Mouse (Mus musculus): Measurements from ENCODE around the gene Ppox. TPM values are rescaled to one million over a fixed set of nuclear protein-coding genes. Genes with fewer than 3 reads are reported as not detected.

The Ppox gene
- polyA plus RNA-seq, 2 experiments from 2014 or later, result 53.6 to 58.0 TPM

DNA sequence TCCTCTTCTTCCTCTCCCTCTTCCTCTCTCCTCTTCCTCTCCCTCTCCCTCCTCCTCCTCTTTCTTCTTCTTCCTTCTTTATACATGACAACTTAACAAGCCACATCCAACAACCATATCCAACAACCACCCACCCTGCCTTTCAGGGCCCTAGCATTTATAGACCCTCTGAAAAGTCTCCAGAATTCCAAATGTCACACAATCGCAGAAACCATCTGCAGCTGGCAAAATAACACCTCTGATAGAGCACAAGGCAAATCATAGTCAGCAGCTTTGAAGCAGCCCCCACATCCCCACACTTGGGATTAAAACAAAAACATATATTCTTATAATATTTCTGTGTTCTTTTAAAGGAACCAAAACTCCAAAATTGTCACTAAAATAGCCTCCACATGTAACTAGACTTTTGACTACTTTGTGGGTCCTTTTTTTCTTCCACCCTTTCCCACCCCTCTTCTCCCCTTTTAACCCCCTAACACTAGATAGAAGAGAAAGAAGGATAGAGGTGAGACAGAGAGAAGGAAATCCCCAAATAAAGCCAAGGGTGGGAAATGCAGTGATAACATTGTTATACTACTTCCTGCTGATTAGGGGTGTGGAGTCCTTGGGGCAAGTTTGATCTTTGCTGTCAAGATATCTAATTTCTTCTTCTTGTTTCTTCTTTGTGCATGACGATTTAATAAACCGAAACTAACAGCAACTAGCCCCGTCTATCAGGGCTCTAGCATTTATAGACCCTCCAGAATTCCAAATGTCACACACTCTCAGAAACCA lies 14.8 kb downstream of the Ppox start:
- no peak for ATAC-seq

DNA sequence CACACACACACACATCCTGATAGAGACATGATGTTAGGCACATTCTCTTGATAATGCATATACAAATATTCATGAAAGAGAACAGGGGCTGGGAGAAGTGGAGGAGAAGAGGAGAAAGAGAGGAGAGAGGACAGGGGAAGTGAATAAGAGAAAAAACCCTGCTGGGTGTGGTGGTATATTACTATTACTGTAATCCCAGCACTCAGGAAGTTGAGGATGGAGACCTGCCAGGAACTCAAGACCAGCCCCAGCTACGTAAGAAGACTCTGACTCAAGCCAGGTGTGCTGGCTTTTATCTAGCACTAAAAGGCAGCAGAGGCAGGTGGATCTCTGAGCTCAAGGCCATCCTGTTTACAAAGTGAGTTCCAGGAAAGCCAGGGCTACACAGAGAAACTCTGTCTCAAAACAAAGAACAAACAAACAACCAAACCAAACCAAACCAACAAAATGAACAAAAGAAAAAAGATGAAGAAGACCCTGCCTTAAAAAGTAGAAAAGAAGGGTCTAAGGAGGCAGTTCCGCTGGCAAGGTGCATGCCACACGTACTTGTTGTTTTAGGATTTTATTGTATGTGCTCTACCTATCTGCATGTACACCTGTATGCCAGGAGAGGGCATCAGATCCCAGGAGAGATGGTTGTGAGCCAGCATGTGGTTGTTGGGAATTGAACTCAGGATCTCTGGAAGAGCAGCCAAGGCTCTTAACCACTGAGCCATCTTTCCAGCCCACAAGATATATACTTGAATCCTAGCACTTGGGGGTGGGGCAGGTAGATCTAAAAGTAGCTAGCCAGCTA lies 17.1 kb downstream of the Ppox start:
- no peak for ATAC-seq

DNA sequence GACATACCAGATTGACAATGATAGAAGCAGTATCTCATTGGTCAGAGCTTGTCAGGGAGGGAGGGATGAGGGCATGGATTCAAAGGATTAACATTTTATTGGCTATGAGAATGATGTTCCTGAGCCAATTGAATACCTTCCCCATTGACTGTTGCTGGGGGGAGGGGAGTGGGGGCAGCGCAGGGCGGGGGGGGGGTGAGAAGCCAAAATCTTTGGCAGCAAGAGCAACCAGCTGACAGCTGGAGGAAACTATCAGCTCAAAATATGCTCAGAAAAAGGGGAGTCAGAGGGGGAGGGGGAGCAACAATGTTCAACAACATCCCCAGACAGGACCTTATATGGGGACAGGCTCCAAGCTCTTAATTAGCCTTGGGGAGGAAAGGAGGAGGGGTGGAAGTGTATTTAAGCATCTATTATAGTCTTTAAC lies 17.8 kb downstream of the Ppox start:
- no peak for ATAC-seq

DNA sequence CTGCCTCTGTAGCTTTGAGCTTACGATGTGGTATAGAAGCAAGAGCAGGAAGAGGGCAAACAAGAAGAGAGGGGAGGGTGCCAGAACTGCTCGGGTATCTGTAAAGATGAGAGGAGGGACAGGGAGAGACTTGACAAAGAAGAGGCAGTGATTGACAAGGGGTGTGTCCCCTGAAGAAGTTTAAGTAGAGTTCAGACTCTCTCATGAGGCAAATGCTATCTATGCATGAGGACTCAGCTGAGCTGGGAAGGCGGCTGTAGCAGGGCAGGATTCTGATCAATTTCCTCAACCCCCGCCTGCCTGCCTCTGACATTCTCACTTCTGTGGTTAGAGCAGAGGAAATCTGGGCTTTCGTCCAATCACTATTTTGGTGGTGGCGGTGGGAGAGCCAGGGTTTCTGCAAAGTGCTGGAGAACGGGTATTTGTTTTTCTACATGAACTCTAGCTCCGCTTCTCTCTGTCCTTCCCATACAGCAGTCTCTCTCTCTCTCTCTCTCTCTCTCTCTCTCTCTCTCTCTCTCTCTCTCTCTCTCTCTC lies 18.3 kb downstream of the Ppox start:
- peak; percentile 64 for ATAC-seq

DNA sequence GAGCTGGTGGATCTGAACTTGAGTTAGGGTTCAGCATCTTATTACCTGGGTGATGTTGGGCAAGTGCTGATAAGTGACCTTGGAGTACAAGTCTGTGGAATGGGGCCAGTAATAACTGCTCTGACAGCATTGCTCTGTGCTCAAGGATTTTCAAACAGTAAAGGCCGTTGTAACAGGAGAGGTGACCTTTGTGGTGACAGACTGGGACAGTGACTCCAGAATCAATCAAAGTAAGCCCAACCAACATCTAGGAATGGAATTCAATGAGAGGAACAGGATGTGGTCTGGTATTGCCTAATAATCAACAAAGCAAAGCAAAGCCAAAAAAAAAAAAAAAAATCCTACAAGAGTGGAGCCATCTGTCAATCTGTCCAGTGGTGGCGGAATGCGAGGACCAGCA lies 20.7 kb downstream of the Ppox start:
- no peak for ATAC-seq

DNA sequence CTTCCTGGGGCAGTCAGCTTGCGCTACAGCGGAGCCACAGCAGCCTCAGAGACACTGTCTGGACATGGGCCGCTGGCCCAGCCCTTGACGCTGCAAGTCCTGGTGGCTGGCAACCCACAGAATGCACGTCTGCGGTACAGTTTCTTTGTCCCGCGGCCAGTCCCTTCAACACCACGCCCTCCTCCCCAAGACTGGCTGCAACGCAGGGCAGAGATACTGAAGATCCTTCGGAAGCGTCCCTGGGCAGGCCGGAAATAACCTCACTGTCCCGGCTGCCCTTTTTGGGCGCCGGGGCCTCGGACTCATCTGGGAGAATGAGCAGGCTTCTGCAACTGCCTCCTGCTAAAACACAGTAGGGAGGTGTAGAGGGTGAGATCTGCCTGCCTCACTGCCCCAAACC lies 22.1 kb downstream of the Ppox start:
- no peak for ATAC-seq

DNA sequence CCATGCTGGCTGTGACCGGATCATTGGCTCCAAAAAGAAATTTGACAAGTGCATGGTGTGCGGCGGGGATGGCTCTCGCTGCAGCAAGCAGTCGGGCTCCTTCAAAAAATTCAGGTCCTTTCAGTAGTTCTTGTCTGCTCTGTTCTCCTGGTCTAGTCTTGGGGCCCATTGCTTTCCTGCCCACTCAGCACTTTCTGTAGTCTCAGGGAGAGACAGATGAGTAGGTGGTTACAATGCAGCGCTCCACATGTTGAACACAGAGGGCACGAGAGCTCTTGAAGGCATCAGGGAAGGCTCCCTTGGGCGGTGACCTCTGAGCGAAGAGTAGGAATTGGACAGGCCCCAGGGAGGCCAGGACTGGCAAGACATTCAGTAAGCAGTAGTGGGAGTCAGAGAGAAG lies 23.2 kb downstream of the Ppox start:
- ATAC-seq, result no peak

DNA sequence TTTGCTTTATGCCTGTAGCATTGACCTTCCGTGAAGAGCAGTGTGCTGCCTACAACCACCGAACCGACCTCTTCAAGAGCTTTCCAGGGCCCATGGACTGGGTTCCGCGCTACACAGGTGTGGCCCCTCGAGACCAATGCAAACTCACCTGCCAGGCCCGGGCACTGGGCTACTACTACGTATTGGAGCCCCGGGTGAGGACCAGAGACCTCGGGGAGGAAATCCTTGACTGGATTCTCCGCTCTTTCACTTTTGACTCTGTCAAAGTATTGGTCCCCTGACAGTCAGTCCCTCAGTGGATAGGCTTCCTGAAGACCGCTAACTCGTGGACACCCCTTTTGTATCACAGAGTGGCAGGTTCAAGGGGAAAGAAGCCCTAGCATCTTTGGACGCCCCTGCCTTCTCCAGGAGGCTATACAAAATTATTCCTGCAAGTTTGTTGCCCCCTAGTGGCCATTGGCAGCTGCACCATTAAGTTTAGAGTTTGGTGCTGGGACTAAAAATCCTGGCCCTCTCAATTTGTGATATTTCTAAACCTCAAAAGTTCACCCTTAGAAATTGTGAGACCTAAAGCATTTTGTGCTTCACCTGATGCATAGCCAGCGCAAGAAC lies 23.9 kb downstream of the Ppox start:
- peak; percentile 73 for ATAC-seq

DNA sequence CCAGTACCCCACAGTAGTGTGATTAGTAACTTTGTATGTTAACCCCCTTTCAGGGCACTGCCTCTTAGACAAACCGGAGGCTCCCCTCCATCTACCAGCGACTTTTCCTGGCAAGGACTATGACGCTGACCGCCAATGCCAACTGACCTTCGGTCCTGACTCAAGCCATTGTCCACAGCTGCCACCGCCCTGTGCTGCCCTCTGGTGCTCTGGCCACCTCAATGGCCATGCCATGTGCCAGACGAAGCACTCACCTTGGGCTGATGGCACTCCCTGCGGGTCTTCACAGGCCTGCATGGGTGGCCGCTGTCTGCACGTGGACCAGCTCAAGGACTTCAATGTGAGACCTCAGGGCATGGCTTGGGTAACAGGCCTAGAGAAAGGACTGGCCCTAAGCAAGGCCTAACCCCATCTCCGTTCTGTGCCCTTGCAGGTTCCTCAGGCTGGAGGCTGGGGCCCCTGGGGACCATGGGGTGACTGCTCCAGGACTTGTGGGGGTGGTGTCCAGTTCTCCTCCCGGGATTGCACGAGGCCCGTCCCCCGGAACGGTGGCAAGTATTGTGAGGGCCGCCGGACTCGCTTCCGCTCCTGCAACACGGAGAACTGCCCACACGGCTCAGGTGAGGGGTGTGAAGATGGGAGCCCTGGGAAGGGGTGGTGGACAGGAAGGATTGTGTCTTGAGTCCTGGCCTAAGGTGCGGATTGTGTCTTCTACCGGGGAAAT lies 24.7 kb downstream of the Ppox start:
- ATAC-seq, result no peak

DNA sequence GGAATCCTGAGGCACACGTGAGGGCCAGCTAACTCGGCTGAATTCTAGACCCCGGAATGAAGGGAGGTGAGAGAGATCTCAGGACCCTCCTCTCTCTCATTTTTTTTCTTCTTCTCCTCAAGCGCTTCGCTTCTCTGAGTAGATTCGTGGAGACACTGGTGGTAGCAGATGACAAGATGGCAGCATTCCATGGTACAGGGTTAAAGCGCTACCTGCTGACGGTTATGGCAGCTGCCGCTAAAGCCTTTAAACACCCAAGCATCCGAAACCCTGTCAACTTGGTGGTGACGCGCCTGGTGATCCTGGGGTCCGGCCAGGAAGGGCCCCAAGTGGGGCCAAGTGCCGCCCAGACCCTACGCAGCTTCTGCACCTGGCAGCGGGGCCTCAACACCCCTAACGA lies 28.6 kb downstream of the Ppox start:
- ATAC-seq, result no peak

DNA sequence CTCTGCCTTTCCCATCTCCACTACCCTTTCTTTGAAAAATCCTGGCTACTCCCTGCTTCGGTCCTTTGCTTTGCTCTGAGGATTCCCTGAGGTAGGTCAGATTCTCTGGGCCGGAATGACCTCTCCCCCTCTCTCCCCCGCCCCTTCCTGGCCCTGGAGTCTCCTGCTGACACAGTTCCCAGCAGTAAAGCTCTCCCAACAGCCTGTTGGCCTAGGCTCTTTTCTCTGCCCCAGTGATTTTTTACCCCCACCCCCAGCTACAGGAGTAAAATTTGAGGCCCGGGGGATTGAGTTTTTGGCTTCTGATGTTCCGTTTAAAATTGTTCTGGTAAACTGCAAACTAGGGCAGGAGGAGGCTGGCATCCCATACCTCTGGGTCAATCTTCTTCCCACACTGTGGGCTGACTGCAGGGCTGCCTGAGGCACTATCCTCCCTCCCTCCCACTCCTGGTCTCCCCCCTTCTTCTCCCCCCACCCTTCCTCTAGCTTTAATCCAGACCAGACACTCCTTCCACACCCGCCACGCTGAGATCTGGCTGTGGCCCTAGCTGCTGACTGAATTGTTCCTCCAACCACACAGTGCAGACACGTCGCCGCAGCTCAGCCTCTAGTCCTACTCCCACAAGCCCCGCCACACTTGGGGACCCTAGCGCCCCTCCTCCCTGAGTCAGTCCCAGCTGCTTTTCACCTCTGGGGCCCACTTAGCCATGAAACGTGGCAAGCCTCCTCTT lies 29.2 kb downstream of the Ppox start:
- no peak for ATAC-seq

DNA sequence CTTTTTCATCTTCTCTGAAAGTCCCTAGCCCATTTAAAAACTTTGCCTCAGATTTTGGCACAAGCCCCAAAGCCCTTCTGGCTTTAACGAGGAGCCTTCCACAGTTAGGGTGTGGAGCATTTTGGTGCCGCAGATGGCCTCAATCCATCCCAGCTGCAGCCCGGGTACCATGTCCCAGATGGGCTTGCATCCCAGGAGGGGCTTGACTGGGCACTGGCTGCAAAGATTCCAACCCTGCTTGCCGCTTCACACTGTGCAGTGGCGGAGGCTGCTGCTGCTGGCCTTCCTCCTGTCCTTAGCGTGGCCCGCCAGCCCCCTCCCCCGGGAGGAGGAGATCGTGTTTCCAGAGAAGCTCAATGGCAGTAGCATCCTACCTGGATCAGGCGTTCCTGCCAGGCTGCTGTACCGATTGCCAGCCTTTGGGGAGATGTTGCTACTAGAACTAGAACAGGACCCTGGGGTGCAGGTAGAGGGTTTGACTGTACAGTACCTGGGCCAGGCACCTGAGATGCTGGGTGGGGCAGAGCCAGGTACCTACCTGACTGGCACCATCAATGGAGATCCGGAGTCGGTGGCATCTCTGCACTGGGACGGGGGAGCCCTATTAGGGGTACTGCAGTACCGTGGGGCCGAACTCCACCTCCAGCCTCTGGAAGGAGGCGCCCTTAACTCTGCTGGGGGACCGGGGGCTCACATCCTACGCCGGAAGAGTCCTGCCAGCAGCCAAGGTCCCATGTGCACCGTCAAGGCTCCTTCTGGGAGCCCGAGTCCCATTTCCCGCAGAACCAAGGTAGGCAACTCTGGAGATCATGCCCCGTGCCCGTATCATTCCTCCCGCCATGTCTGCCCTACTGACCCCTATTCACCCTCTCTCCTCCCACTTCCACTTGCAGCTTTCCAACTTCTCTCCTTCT lies 30.0 kb downstream of the Ppox start, which contains the start of gene Ndufs2:
Gene Ndufs2, minus strand, starts transcription at position 709 of the 914 bp plus-strand sequence.
- no peak for ATAC-seq

DNA sequence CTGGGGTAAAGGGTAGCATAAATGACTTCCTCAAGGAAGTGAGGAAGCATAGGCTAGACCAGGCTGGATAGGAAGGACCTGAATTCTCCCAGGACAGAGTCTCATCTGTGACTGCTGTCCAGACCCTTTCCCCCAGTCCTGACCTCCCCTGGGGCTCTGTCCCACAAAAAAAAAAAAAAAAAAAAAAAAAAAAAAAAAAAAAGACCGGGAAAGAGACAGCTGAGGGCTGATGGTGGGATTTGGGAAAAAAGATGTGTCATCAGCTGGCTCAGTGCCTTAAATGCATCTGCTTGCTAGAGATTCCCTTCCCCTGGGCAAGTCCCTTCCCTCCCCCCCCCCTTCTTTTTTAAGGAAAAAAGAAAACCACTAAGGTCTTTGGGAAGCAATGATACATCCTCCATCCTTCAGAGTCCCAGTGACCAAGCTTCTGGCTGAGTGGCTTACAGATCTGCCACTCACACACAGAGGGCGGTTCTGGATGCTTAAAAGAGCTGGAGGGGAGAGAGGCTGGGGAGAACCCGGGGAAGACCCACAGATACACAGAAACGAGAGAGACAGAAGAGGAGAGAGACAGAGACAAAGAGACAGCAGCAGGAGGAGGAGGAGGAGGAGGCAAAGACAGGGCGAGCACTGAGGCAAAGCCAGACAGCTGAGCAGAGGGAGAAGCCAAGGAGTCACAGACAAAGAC lies 30.9 kb downstream of the Ppox start, which contains the start of gene Adamts4:
Gene Adamts4, plus strand, starts transcription at position 509 of the 688 bp plus-strand sequence.
- no peak for ATAC-seq

DNA sequence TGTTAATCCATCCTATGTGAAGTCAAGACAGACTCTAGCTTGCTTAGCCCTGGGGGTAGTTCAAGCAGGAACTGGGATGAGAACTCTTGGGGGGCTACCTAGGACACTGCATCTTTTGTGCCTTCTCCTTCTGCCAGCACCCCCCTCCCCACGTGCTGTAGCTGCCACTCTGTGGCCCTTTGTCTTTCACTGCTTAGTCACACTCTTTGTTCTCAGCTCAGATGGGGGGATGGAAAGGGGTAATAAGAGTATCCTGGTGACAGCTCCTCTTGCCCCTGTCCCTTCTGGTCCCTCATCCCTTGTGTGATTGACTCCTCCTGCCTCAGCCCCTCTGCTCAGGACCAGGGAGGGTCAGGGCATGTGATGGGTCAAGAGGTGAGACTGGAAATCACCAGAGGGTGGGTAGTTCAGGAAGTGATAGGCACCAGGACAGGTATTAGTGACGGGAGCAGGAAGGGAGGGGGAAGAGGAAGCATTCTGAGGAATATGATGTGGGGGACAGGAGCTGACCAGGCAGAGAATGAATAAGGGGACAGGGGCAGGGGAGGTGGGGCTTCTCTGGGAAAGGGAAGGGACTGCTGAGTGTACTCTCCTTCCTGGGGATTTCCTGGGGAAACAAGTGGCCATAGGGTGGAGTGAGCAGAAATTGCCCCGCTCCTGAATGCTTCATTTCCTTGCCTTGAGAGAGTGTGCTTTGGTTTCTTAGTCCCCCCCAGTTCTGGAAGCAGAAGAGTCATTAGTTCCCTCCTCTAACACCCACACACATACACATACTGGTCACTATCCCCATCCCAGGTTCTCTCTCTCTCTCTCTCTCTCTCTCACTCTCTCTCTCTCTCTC lies 32.4 kb downstream of the Ppox start:
- no peak for ATAC-seq

DNA sequence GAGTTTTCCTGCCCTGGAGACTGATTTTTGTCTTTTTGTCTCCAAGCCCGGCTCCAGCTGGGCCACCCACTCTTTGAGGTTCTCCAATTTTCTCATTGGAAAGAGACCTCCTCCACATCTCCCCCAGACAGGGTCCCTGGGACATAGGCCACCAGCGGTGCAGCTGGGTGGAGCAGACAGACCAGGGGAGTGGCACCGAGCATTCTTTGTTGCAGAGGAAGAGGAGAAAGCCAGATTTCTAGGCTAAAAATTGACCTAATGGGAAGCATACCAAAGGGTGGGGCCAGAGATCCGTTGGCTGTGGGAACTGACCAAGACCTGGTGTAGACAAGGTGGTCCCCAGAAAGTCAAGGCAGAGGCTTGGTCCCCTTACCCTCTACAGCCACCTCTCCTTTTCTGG lies 33.1 kb downstream of the Ppox start:
- ATAC-seq, result no peak

DNA sequence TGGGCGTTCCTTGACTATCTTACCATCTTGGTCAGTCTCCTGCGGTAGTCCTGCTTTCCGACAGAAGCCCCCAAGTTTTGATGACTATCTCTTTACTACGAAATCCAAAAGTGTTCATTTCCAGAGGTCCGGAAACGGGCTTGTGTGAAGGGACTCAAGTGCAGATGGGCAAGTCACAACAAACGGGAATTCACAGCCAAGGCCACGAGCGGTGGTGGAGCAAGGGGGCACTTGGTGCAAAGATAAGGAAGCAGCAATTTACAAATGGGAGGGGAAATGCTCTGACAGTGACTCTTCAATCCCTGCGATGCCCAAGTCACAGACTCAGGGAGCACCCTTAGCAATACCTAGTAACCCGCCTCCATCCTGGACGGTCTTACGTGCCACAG lies 33.5 kb downstream of the Ppox start:
- no peak for ATAC-seq

DNA sequence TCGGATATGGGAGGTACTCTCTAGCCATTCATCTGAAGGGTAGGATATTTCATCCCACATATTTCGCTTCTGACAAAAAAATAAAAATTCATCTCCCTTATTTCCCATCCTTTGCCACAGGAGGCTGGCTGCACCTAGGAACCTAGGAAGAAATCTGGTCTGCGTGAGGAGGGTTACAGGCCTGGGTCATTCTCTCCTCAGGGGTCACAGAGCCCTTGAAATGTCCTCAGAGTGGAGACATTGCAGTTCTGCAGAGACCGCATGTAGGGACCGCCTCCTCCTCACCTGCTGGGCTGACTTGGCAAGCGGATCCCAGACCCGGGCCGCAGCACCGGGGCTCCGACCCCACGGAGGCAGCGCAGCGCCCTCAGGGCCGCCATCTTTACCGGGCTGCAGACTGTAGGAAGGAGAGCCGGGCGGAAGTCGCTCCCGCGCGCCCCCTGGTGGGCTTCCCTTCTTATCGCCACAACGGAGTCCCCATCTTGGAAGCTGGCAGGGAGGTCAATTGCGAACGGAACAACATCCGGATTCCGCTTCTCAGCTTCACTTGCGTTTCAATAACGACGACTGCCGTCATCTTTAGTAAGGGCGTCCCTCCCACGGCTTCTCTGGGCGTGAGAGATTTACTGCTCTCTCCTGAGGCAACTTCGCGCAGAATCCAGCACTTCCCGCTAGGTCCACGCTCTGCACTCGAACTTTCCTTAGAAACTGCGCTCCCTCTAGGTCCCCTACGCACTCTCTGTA lies 34.1 kb downstream of the Ppox start:
- peak; percentile 98 for ATAC-seq

DNA sequence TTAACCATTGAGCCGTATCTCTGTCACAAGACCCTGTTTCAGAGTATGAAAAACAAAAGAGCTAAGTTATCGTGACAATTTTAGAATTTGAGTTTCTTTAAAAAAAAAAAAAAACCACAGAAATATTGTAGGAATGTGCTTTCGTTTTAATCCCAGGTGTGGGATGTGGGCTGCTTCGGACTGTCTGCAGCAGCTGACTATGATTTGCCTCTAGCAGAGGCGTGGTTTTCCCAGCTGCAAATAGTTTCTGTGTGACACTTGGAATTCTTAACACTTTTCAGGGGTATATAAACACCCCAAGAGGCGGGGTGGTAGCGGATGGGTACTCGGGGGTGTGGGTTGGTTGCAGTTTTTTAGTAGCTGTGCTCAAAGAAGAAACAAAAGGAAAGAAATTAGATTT lies 35.6 kb downstream of the Ppox start:
- no peak for ATAC-seq

Data from activated CD4-positive, CD25-positive, alpha-beta regulatory T cell, adult 4 months (primary cell).